Mouse (Mus musculus) thymus, adult 2 months (tissue): ENCODE measurements around the gene Grpel1.

Experiments used
- CTCF ChIP-seq: fragments of 200-500 bp; IDR thresholded peaks from 2 replicates; pipeline ENCODE4 v1.5.1; 2012; ENCODE audit warnings: mild to moderate bottlenecking, control low read depth, low read length, moderate library complexity, borderline replicate concordance; ENCODE audit not compliant: control insufficient read depth, poor library complexity, insufficient read depth; ENCODE audit errors: extremely low read depth
- POLR2A ChIP-seq: fragments of 200-500 bp; IDR thresholded peaks from 2 replicates; pipeline ENCODE4 v1.6.1; 2012; ENCODE audit warnings: mild to moderate bottlenecking, low read length, control low read depth, moderate library complexity; ENCODE audit not compliant: control insufficient read depth, poor library complexity, insufficient read depth; ENCODE audit errors: extremely low read depth

GRCm38 (mm10) chr5:36483203-36484101 is 18.7 kb downstream of the Grpel1 start:
- TF ChIP-seq POLR2A (no peak), CTCF (no peak)
